Mouse (Mus musculus) neural tube, embryonic 10.5 days (tissue): ENCODE measurements around the gene Cdc5l.

Experiments
- DNase-seq: peaks from one replicate; pipeline ENCODE4 v3.0.0-alpha.2; 2017; ENCODE audit warnings: low spot score; ENCODE audit errors: extremely low spot score

Cdc5l gene

DNA sequence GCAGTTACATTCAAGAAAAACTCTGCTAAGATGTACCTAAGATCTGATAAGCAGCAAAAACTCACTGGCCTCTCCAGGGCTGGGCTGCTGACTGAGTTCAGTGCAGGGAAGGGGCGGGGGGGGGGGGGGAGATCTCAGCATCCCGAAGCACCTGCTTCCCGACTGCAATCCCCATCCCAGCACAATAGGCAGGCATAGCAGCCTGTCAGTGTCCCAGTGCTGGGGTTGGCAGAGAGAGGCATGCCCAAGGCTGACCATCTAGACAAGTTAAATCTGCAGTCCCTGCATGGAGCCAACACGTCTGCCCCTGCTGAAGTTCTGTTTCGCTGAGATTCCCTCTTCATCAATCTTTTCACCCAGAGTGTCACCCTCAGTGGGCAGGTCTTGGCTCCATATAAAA lies 63.0 kb downstream of the Cdc5l start:
- no peak for DNase-seq

DNA sequence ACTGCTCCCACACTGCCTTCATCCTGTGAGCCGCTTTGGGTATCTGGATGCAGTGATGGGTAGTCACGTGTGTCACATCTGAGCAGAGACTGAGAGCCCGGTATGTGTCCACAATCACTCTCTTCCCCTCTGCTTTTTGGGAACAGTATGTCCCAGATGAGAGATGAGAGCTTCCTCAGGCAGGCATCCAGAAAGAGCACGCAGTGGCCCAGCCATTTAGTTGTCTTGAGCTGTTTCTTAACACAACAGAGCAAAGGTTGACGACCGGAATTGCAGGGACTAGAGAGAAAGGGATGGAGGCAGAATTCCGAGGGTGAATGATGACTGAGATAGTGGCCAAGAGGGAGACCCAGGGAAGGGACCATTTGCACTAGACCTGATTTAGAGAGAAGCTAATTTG lies 68.7 kb downstream of the Cdc5l start:
- DNase-seq: no peak

DNA sequence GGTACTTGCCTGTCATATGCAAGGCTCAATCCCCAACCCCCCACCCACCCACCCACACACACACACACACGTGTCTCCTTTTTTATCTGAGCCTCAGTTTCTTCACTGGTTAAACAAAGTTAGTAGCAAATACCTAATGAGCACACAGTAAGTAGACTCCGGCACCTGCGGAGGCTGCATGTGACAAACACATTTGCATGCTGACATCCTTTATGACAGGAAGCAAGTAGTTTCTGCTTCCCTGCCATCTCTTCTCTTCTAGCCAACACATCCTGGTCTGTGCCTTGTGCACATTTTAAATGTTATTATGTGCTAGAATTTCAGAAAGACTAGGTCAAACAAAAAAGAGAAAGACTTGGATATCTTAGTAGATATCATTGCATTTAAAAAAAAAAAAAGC lies 72.6 kb downstream of the Cdc5l start:
- no peak for DNase-seq

DNA sequence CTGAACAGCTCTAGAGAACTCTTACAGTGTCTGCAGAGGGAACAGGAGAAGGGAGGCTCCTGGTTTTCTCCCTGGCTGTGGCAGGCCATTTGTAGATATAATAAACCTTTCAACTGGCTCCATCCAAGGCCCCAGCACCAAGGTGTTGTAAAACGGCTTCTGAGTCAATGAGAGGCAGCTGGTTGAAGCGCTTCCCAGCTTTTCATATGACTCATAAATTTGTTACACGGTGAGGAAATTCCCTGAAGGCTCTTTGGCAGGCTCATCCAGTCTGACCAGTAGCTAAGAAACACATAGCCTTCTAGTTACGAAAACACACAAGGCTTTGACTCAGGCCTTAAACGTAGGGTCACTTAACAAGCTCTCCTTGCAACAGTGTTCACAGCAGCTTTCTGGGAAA lies 74.1 kb downstream of the Cdc5l start:
- DNase-seq: no peak

DNA sequence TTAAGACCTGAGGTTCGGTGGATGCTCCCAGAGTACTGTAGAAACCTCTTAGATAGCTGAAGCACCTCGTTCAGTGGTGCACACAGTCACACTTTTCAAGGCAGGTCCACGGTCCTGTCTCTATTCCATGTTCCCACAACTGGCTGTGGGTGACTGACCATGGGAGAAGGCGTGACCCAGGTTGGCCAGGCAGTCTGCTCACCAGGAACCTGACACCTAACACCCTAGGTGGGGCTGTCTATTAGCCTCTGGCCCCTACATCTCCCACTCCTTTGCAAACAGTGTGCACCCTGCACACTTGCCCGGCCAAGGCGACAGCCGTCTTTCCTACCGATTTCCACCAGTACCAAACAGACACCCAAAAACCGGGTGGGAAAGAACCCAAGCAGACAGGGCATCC lies 77.1 kb downstream of the Cdc5l start:
- no peak for DNase-seq

DNA sequence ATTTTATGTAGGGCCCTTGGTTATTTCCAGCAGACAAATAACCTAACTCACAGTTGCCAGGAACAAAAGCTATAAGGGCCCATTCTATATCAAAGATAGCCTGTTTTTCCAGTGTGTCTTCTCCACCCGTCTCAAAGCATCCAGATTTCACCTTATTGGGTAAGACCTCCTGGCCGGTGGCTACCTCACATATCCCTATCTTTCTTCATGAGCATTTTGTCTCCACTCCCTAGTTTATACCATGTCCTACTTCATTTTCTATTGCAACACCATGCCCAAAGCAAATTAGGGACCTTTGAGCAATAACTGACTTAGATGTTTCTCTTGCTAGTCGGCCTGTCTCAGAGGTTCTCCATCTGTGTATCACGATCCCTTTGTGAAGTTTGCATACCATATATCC lies 85.6 kb downstream of the Cdc5l start:
- no peak for DNase-seq
